Mouse (Mus musculus): Measurements from ENCODE around the gene Sds.

Sds gene

GRCm38 (mm10) chr5:120439887-120440670 lies 36.2 kb upstream of the Sds start:
- DNase-seq (ENCODE audit: inconsistent age in 2 of 2, low spot score in 1 of 2), result peak in 1 of 2 experiments; percentile 58

- peak; percentile 84 to 95 for DNase-seq (ENCODE audit: inconsistent age in 2 of 2, low spot score in 1 of 2)
Observed at GRCm38 (mm10) chr5:120440733-120441132, 35.6 kb upstream of the Sds start.

- no peak for DNase-seq (ENCODE audit: inconsistent age in 2 of 2, low spot score in 1 of 2)
Observed at GRCm38 (mm10) chr5:120447305-120447704, 29.0 kb upstream of the Sds start.

- no peak for DNase-seq (ENCODE audit: inconsistent age in 2 of 2, low spot score in 1 of 2)
Observed at GRCm38 (mm10) chr5:120454756-120455337, 21.5 kb upstream of the Sds start.

GRCm38 (mm10) chr5:120456253-120456652 lies 20.1 kb upstream of the Sds start:
- DNase-seq (ENCODE audit: inconsistent age in 2 of 2, low spot score in 1 of 2), result no peak

- peak in 1 of 2 experiments; percentile 72 for DNase-seq (ENCODE audit: inconsistent age in 2 of 2, low spot score in 1 of 2)
Observed at GRCm38 (mm10) chr5:120456841-120457554, 19.3 kb upstream of the Sds start.

- peak; percentile 60 to 86 for DNase-seq (ENCODE audit: inconsistent age in 2 of 2, low spot score in 1 of 2)
Observed at GRCm38 (mm10) chr5:120457628-120458027, 18.7 kb upstream of the Sds start.

- peak in 1 of 2 experiments; percentile 66 for DNase-seq (ENCODE audit: inconsistent age in 2 of 2, low spot score in 1 of 2)
Observed at GRCm38 (mm10) chr5:120459133-120459532, 17.2 kb upstream of the Sds start.

GRCm38 (mm10) chr5:120461902-120462301 lies 14.4 kb upstream of the Sds start:
- DNase-seq (ENCODE audit: inconsistent age in 2 of 2, low spot score in 1 of 2), result no peak

- DNase-seq (ENCODE audit: inconsistent age in 2 of 2, low spot score in 1 of 2), result no peak
Observed at GRCm38 (mm10) chr5:120464321-120464720, 12.0 kb upstream of the Sds start.

GRCm38 (mm10) chr5:120465062-120465461 lies 11.3 kb upstream of the Sds start:
- DNase-seq (ENCODE audit: inconsistent age in 2 of 2, low spot score in 1 of 2), result peak in 1 of 2 experiments; percentile 71

GRCm38 (mm10) chr5:120465860-120466259 lies 10.5 kb upstream of the Sds start:
- DNase-seq (ENCODE audit: inconsistent age in 2 of 2, low spot score in 1 of 2), result peak; percentile 92 to 94

GRCm38 (mm10) chr5:120467026-120467425 lies 9.3 kb upstream of the Sds start:
- DNase-seq (ENCODE audit: inconsistent age in 2 of 2, low spot score in 1 of 2), result peak; percentile 72 to 87

- DNase-seq (ENCODE audit: inconsistent age in 2 of 2, low spot score in 1 of 2), result no peak
Observed at GRCm38 (mm10) chr5:120468336-120468735, 8.0 kb upstream of the Sds start.

GRCm38 (mm10) chr5:120468830-120469229 lies 7.5 kb upstream of the Sds start:
- no peak for DNase-seq (ENCODE audit: inconsistent age in 2 of 2, low spot score in 1 of 2)

GRCm38 (mm10) chr5:120471538-120471937 lies 4.8 kb upstream of the Sds start:
- DNase-seq (ENCODE audit: inconsistent age in 2 of 2, low spot score in 1 of 2), result no peak

- DNase-seq (ENCODE audit: inconsistent age in 2 of 2, low spot score in 1 of 2), result peak in 1 of 2 experiments; percentile 74
Observed at GRCm38 (mm10) chr5:120472770-120473169, 3.6 kb upstream of the Sds start, which contains the start of gene Sdsl. Gene Sdsl, minus strand, starts transcription at chr5:120472810.

GRCm38 (mm10) chr5:120473361-120473760 lies 3.0 kb upstream of the Sds start:
- DNase-seq (ENCODE audit: inconsistent age in 2 of 2, low spot score in 1 of 2), result no peak

GRCm38 (mm10) chr5:120475861-120476260 lies 465 bp upstream of the Sds start:
- no peak for DNase-seq (ENCODE audit: inconsistent age in 2 of 2, low spot score in 1 of 2)

GRCm38 (mm10) chr5:120477993-120478392 lies 1.7 kb downstream of the Sds start:
- DNase-seq (ENCODE audit: inconsistent age in 2 of 2, low spot score in 1 of 2), result no peak

- DNase-seq (ENCODE audit: inconsistent age in 2 of 2, low spot score in 1 of 2), result no peak
Observed at GRCm38 (mm10) chr5:120479538-120479937, 3.2 kb downstream of the Sds start.

- no peak for DNase-seq (ENCODE audit: inconsistent age in 2 of 2, low spot score in 1 of 2)
Observed at GRCm38 (mm10) chr5:120481205-120481604, 4.9 kb downstream of the Sds start.

Measured in adrenal gland, adult (tissue).